Mouse (Mus musculus) lung, adult 2 months (tissue): ENCODE results near the gene Nlk.

Experiments
- CTCF ChIP-seq: fragments of 200-500 bp; IDR thresholded peaks from 2 replicates; pipeline ENCODE4 v1.5.1; 2011; ENCODE audit warnings: mild to moderate bottlenecking, low read length, control low read depth; ENCODE audit not compliant: insufficient read depth
- POLR2A ChIP-seq: fragments of 200-500 bp; IDR thresholded peaks from 2 replicates; pipeline ENCODE4 v1.6.1; 2011; ENCODE audit warnings: low read depth, mild to moderate bottlenecking, control low read depth, low read length, borderline replicate concordance; ENCODE audit errors: extremely low read depth

GRCm38 (mm10) chr11:78536690-78537084, 160.5 kb downstream of the Nlk start:
- TF ChIP-seq CTCF (no peak), POLR2A (no peak)
